Mouse (Mus musculus): Measurements from ENCODE around the gene Pptc7. TPM values are rescaled to one million over a fixed set of nuclear protein-coding genes. Genes with fewer than 3 reads are reported as not detected.

Gene Pptc7
- polyA plus RNA-seq, 1 experiment from 2014 or later, result 10.9 TPM

- H3K27ac ChIP-seq (ENCODE audit: low read depth, low read length), result peak within 1 kb of the TSS; percentile 80
- 1% methylated on average over 49 of the region's 49 CpGs for WGBS
- peaks cover 13% of the 10 kb centered on the region; the same call in 1 of the 2 replicates for H3K36me3 ChIP-seq (ENCODE audit: control insufficient read depth, insufficient read depth, low read length)
- peak within 1 kb of the TSS; percentile 77 for H3K9ac ChIP-seq (ENCODE audit: low read depth, low read length)
- no peaks in the 10 kb centered on the region for H3K27me3 ChIP-seq (ENCODE audit: control insufficient read depth, insufficient read depth, low read length)
- H3K9me3 ChIP-seq (ENCODE audit: control insufficient read depth, low read length), result no peaks in the 10 kb centered on the region
- H3K4me2 ChIP-seq (replicated peaks; ENCODE audit: low read depth, low read length), result peak within 1 kb of the TSS; percentile 58
- peaks cover 7% of the 10 kb centered on the region; the same call in 1 of the 2 replicates for H3K4me1 ChIP-seq (ENCODE audit: control insufficient read depth, insufficient read depth, low read length)
- peak; percentile 98 for ATAC-seq (ENCODE audit: low FRiP score, low TSS enrichment)
- peak within 1 kb of the TSS; percentile 82 for H3K4me3 ChIP-seq (ENCODE audit: low read length)
Observed at GRCm38 (mm10) chr5:122263933-122264905, 19.9 kb upstream of the Pptc7 start, which contains the start of gene Tctn1. TSS of gene Tctn1 (minus strand) at chr5:122264460.

- no peak overlapping the region for H3K27ac ChIP-seq (ENCODE audit: low read depth, low read length)
- no peaks in the 10 kb centered on the region for H3K9me3 ChIP-seq (ENCODE audit: control insufficient read depth, low read length)
- no peak overlapping the region for H3K4me3 ChIP-seq (ENCODE audit: low read length)
- peaks cover 7% of the 10 kb centered on the region; the same call in 1 of the 2 replicates for H3K4me1 ChIP-seq (ENCODE audit: control insufficient read depth, insufficient read depth, low read length)
- H3K4me2 ChIP-seq (replicated peaks; ENCODE audit: low read depth, low read length), result no peak overlapping the region
- peaks cover 7% of the 10 kb centered on the region; the same call in 1 of the 2 replicates for H3K36me3 ChIP-seq (ENCODE audit: control insufficient read depth, insufficient read depth, low read length)
- no peak for ATAC-seq (ENCODE audit: low FRiP score, low TSS enrichment)
- 75% methylated on average over 3 of the region's 3 CpGs for WGBS
- no peak overlapping the region for H3K9ac ChIP-seq (ENCODE audit: low read depth, low read length)
- no peaks in the 10 kb centered on the region for H3K27me3 ChIP-seq (ENCODE audit: control insufficient read depth, insufficient read depth, low read length)
Observed at GRCm38 (mm10) chr5:122265187-122265586, 19.0 kb upstream of the Pptc7 start.

- peaks cover 4% of the 10 kb centered on the region; the same call in 1 of the 2 replicates for H3K36me3 ChIP-seq (ENCODE audit: control insufficient read depth, insufficient read depth, low read length)
- peaks cover 7% of the 10 kb centered on the region; the same call in 1 of the 2 replicates for H3K4me1 ChIP-seq (ENCODE audit: control insufficient read depth, insufficient read depth, low read length)
- H3K9ac ChIP-seq (ENCODE audit: low read depth, low read length), result no peak overlapping the region
- no peak overlapping the region for H3K4me2 ChIP-seq (replicated peaks; ENCODE audit: low read depth, low read length)
- H3K4me3 ChIP-seq (ENCODE audit: low read length), result no peak overlapping the region
- no peak for ATAC-seq (ENCODE audit: low FRiP score, low TSS enrichment)
- 98% methylated on average over 2 of the region's 2 CpGs for WGBS
- H3K27me3 ChIP-seq (ENCODE audit: control insufficient read depth, insufficient read depth, low read length), result no peaks in the 10 kb centered on the region
- no peak overlapping the region for H3K27ac ChIP-seq (ENCODE audit: low read depth, low read length)
- H3K9me3 ChIP-seq (ENCODE audit: control insufficient read depth, low read length), result no peaks in the 10 kb centered on the region
Observed at GRCm38 (mm10) chr5:122265942-122266341, 18.2 kb upstream of the Pptc7 start.

GRCm38 (mm10) chr5:122267136-122267535, 17.0 kb upstream of the Pptc7 start:
- H3K27ac ChIP-seq (ENCODE audit: low read depth, low read length), result no peak overlapping the region
- H3K4me1 ChIP-seq (ENCODE audit: control insufficient read depth, insufficient read depth, low read length), result peaks cover 7% of the 10 kb centered on the region; the same call in 1 of the 2 replicates
- WGBS, result 82% methylated on average over 7 of the region's 7 CpGs
- no peak for ATAC-seq (ENCODE audit: low FRiP score, low TSS enrichment)
- no peak overlapping the region for H3K4me2 ChIP-seq (replicated peaks; ENCODE audit: low read depth, low read length)
- no peak overlapping the region for H3K4me3 ChIP-seq (ENCODE audit: low read length)
- no peaks in the 10 kb centered on the region for H3K36me3 ChIP-seq (ENCODE audit: control insufficient read depth, insufficient read depth, low read length)
- no peaks in the 10 kb centered on the region for H3K9me3 ChIP-seq (ENCODE audit: control insufficient read depth, low read length)
- no peaks in the 10 kb centered on the region for H3K27me3 ChIP-seq (ENCODE audit: control insufficient read depth, insufficient read depth, low read length)
- no peak overlapping the region for H3K9ac ChIP-seq (ENCODE audit: low read depth, low read length)

- no peaks in the 10 kb centered on the region for H3K27me3 ChIP-seq (ENCODE audit: control insufficient read depth, insufficient read depth, low read length)
- no peaks in the 10 kb centered on the region for H3K36me3 ChIP-seq (ENCODE audit: control insufficient read depth, insufficient read depth, low read length)
- H3K9ac ChIP-seq (ENCODE audit: low read depth, low read length), result no peak overlapping the region
- H3K4me3 ChIP-seq (ENCODE audit: low read length), result no peak overlapping the region
- H3K9me3 ChIP-seq (ENCODE audit: control insufficient read depth, low read length), result no peaks in the 10 kb centered on the region
- WGBS, result 27% methylated on average over 5 of the region's 5 CpGs
- no peak overlapping the region for H3K4me2 ChIP-seq (replicated peaks; ENCODE audit: low read depth, low read length)
- peaks cover 7% of the 10 kb centered on the region; the same call in 1 of the 2 replicates for H3K4me1 ChIP-seq (ENCODE audit: control insufficient read depth, insufficient read depth, low read length)
- no peak overlapping the region for H3K27ac ChIP-seq (ENCODE audit: low read depth, low read length)
- no peak for ATAC-seq (ENCODE audit: low FRiP score, low TSS enrichment)
Observed at GRCm38 (mm10) chr5:122267899-122268298, 16.3 kb upstream of the Pptc7 start.

- ATAC-seq (ENCODE audit: low FRiP score, low TSS enrichment), result no peak
- Histone ChIP-seq H3K4me1 (ENCODE audit: control insufficient read depth, insufficient read depth, low read length) (no peaks in the 10 kb centered on the region), H3K9me3 (ENCODE audit: control insufficient read depth, low read length) (no peaks in the 10 kb centered on the region), H3K9ac (ENCODE audit: low read depth, low read length) (no peak overlapping the region), H3K27me3 (ENCODE audit: control insufficient read depth, insufficient read depth, low read length) (no peaks in the 10 kb centered on the region), H3K36me3 (ENCODE audit: control insufficient read depth, insufficient read depth, low read length) (no peaks in the 10 kb centered on the region), H3K4me3 (ENCODE audit: low read length) (no peak overlapping the region), H3K27ac (ENCODE audit: low read depth, low read length) (no peak overlapping the region), H3K4me2 (replicated peaks; ENCODE audit: low read depth, low read length) (no peak overlapping the region)
- 69% methylated on average over 12 of the region's 12 CpGs for WGBS
Observed at GRCm38 (mm10) chr5:122268858-122269604, 15.1 kb upstream of the Pptc7 start.

GRCm38 (mm10) chr5:122272821-122273220, 11.3 kb upstream of the Pptc7 start:
- Histone ChIP-seq H3K9me3 (ENCODE audit: control insufficient read depth, low read length) (no peaks in the 10 kb centered on the region), H3K27me3 (ENCODE audit: control insufficient read depth, insufficient read depth, low read length) (no peaks in the 10 kb centered on the region), H3K27ac (ENCODE audit: low read depth, low read length) (no peak overlapping the region), H3K4me3 (ENCODE audit: low read length) (no peak overlapping the region), H3K4me1 (ENCODE audit: control insufficient read depth, insufficient read depth, low read length) (no peaks in the 10 kb centered on the region), H3K4me2 (replicated peaks; ENCODE audit: low read depth, low read length) (no peak overlapping the region), H3K36me3 (ENCODE audit: control insufficient read depth, insufficient read depth, low read length) (no peaks in the 10 kb centered on the region), H3K9ac (ENCODE audit: low read depth, low read length) (no peak overlapping the region)
- no peak for ATAC-seq (ENCODE audit: low FRiP score, low TSS enrichment)
- WGBS, result 79% methylated on average over 5 of the region's 5 CpGs

- H3K27me3 ChIP-seq (ENCODE audit: control insufficient read depth, insufficient read depth, low read length), result no peaks in the 10 kb centered on the region
- H3K4me1 ChIP-seq (ENCODE audit: control insufficient read depth, insufficient read depth, low read length), result no peaks in the 10 kb centered on the region
- H3K4me2 ChIP-seq (replicated peaks; ENCODE audit: low read depth, low read length), result no peak overlapping the region
- H3K36me3 ChIP-seq (ENCODE audit: control insufficient read depth, insufficient read depth, low read length), result no peaks in the 10 kb centered on the region
- no peak overlapping the region for H3K9ac ChIP-seq (ENCODE audit: low read depth, low read length)
- no peak overlapping the region for H3K27ac ChIP-seq (ENCODE audit: low read depth, low read length)
- WGBS, result 46% methylated on average over 5 of the region's 5 CpGs
- H3K9me3 ChIP-seq (ENCODE audit: control insufficient read depth, low read length), result no peaks in the 10 kb centered on the region
- H3K4me3 ChIP-seq (ENCODE audit: low read length), result no peak overlapping the region
- no peak for ATAC-seq (ENCODE audit: low FRiP score, low TSS enrichment)
Observed at GRCm38 (mm10) chr5:122274785-122275184, 9.4 kb upstream of the Pptc7 start.

Measured in kidney, embryonic 14.5 days (tissue).